Comparison of ENCODE assay signal across 7 mouse cellular contexts in the genomic region with DNA sequence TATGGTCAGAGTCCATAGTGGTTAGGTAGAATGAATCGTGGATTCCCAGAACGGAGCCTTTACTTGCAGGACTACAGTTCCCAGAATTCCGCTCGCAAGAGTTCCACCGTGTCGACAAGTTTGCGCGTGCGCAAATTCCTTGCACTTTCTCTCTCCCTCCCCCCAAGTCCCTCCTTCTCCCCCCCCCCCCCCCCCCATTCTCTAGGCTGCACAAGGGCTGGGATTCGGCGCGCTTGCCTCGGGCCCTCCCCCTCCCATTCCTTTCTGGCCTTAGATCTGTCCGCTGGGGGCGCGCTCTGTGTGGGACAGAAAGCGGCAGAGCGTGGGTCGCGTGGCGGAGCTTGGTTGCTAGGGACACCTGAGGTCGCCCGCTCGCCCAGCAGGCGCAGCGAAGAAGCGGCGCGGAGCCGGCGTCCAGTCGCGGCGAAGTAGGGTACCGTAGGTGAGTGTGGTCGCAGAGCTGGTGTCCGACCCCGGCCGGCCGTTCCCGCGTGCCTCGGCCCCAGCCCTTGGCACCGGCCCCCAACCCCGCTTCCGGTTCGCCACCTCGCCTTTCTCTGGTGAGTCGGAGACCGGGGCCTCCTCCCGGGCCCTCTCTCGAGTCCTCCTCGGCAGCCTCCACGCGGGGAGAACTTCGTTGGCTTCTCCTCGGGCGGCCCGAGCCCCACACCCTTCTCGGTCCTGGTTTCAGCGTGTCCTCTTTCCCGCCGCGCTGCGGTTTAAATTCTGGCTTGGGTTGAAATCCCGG. TPM values are rescaled to one million over a fixed set of nuclear protein-coding genes. Genes with fewer than 3 reads are reported as not detected.
A peak's percentile ranks its signal among the peaks of the same experiment; 100 is the strongest.
DNase-seq lines count a peak whose midpoint lies in the region; ATAC-seq lines count a peak whose summit lies in the region.

A gene (plus strand): TSS at position 298 of the 748 bp plus-strand sequence.

- peak within 1 kb of the TSS; percentile 91 for H3K9ac ChIP-seq in embryonic facial prominence, embryonic 11.5 days (replicated peaks; ENCODE audit: low read length)
- peak within 1 kb of the TSS; percentile 83 for H3K9ac ChIP-seq in midbrain, embryonic 13.5 days (replicated peaks)

- H3K9me3 ChIP-seq in embryonic facial prominence, embryonic 11.5 days (replicated peaks; ENCODE audit: control insufficient read depth, low read length): no peaks in the 10 kb centered on the region
- no peaks in the 10 kb centered on the region for H3K9me3 ChIP-seq in limb, embryonic 10.5 days (replicated peaks)
- H3K9me3 ChIP-seq in midbrain, embryonic 13.5 days: no peaks in the 10 kb centered on the region

- peak within 1 kb of the TSS; percentile 60 for H3K4me2 ChIP-seq in embryonic facial prominence, embryonic 11.5 days (ENCODE audit: low read depth, low read length)
- H3K4me2 ChIP-seq in midbrain, embryonic 13.5 days (replicated peaks): peak within 1 kb of the TSS; percentile 67

- no peaks in the 10 kb centered on the region for H3K27me3 ChIP-seq in embryonic facial prominence, embryonic 11.5 days (ENCODE audit: control insufficient read depth, insufficient read depth, low read length)
- no peaks in the 10 kb centered on the region for H3K27me3 ChIP-seq in limb, embryonic 10.5 days (ENCODE audit: low read depth, poor library complexity, severe bottlenecking)
- no peaks in the 10 kb centered on the region for H3K27me3 ChIP-seq in midbrain, embryonic 13.5 days

- 1% methylated on average over 62 of the region's 66 CpGs for WGBS in embryonic facial prominence, embryonic 11.5 days
- 1% methylated on average over 66 of the region's 66 CpGs for WGBS in limb, embryonic 10.5 days
- under 1% methylated on average over 58 of the region's 66 CpGs for WGBS in midbrain, embryonic 13.5 days

- DNase-seq in adrenal gland, postnatal 14 days: peak; percentile 97
- peak; percentile 98 for DNase-seq in embryonic facial prominence, embryonic 11.5 days (ENCODE audit: low spot score)
- peak; percentile 95 for DNase-seq in kidney, adult 11 months
- DNase-seq in limb, embryonic 10.5 days (ENCODE audit: low spot score): peak; percentile 97
- peak; percentile 75 for DNase-seq in spleen, adult 12 weeks (ENCODE audit: low spot score)

- H3K4me1 ChIP-seq in embryonic facial prominence, embryonic 11.5 days (ENCODE audit: control insufficient read depth, insufficient read depth, low read length): no peaks in the 10 kb centered on the region
- peaks cover 7% of the 10 kb centered on the region for H3K4me1 ChIP-seq in limb, embryonic 10.5 days
- peaks cover 12% of the 10 kb centered on the region for H3K4me1 ChIP-seq in midbrain, embryonic 13.5 days (replicated peaks)

- H3K27ac ChIP-seq in embryonic facial prominence, embryonic 11.5 days (replicated peaks; ENCODE audit: low read depth, low read length): peak within 1 kb of the TSS; percentile 54
- H3K27ac ChIP-seq in limb, embryonic 10.5 days: peak within 1 kb of the TSS; percentile 96
- H3K27ac ChIP-seq in midbrain, embryonic 13.5 days: peak within 1 kb of the TSS; percentile 89

- no peaks in the 10 kb centered on the region; the same call in 1 of the 2 replicates for H3K36me3 ChIP-seq in embryonic facial prominence, embryonic 11.5 days (replicated peaks; ENCODE audit: control insufficient read depth, insufficient read depth, low read depth, low read length)
- H3K36me3 ChIP-seq in limb, embryonic 10.5 days: peaks cover 33% of the 10 kb centered on the region
- no peaks in the 10 kb centered on the region for H3K36me3 ChIP-seq in midbrain, embryonic 13.5 days

- H3K4me3 ChIP-seq in embryonic facial prominence, embryonic 11.5 days (ENCODE audit: low read depth, low read length): peak within 1 kb of the TSS; percentile 91
- H3K4me3 ChIP-seq in limb, embryonic 10.5 days: peak within 1 kb of the TSS; percentile 89
- H3K4me3 ChIP-seq in midbrain, embryonic 13.5 days (replicated peaks): peak within 1 kb of the TSS; percentile 82

- ATAC-seq in embryonic facial prominence, embryonic 11.5 days (replicated peaks; ENCODE audit: insufficient number of reproducible peaks, low FRiP score, low TSS enrichment, low read depth): peak; percentile 97
- ATAC-seq in granulocyte monocyte progenitor cell, adult 5-6 weeks (replicated peaks; ENCODE audit: poor library complexity, severe bottlenecking): peak; percentile 100
- ATAC-seq in midbrain, embryonic 13.5 days: peak; percentile 99

RNA-seq across cellular contexts. Expression of the gene that starts here (rescaled TPM):
- 19.2 and 21.5 TPM in 2 replicates for total RNA-seq in adrenal gland, postnatal 14 days (2021)
- polyA plus RNA-seq in embryonic facial prominence, embryonic 11.5 days (2014; fragmentation: Nextera tagmentation; extraction: Ambion mirVana): 29.6 and 37.1 TPM in 2 replicates
- 18.2 and 29.1 TPM in 2 replicates for total RNA-seq in granulocyte monocyte progenitor cell, adult 5-6 weeks (2014; fragmentation: Nextera tagmentation)
- 18.4 and 21.5 TPM in 2 replicates for total RNA-seq in granulocyte monocyte progenitor cell, adult 5-6 weeks (2017)
- 52.0 and 53.8 TPM in 2 replicates for polyA plus RNA-seq in limb, embryonic 10.5 days (2016; fragmentation: Nextera tagmentation; extraction: Ambion mirVana)
- 16.0 and 18.2 TPM in 2 replicates for polyA plus RNA-seq in midbrain, embryonic 13.5 days (2015; fragmentation: Nextera tagmentation; extraction: Ambion mirVana)

Comparison
In these comparisons a context has a peak if more than half of its experiments do, and no peak if none do; other contexts are left out.
1. Peak in every context shown above with its lines: DNase-seq, ATAC-seq, H3K4me3 ChIP-seq and H3K27ac ChIP-seq.